Mouse (Mus musculus): Measurements from ENCODE around the gene Six1.

The Six1 gene

GRCm38 (mm10) chr12:73049520-73050225, 4.0 kb downstream of the Six1 start:
- no peak for DNase-seq (ENCODE audit: low read depth, low spot score)

GRCm38 (mm10) chr12:73048537-73048936, 5.2 kb downstream of the Six1 start:
- DNase-seq (ENCODE audit: low read depth, low spot score) = no peak

- no peak for DNase-seq (ENCODE audit: low read depth, low spot score)
These were observed 6.1 kb downstream of the Six1 start for GRCm38 (mm10) chr12:73047576-73047975.

GRCm38 (mm10) chr12:73046607-73047180, 7.0 kb downstream of the Six1 start:
- DNase-seq (ENCODE audit: low read depth, low spot score) = no peak

- DNase-seq (ENCODE audit: low read depth, low spot score) = no peak
These were observed 7.7 kb downstream of the Six1 start for GRCm38 (mm10) chr12:73045724-73046606.

- no peak for DNase-seq (ENCODE audit: low read depth, low spot score)
These were observed 8.5 kb downstream of the Six1 start for GRCm38 (mm10) chr12:73045046-73045723.

GRCm38 (mm10) chr12:73044221-73045045, 9.3 kb downstream of the Six1 start:
- no peak for DNase-seq (ENCODE audit: low read depth, low spot score)

GRCm38 (mm10) chr12:73043396-73044167, 10.1 kb downstream of the Six1 start:
- DNase-seq (ENCODE audit: low read depth, low spot score) = no peak

GRCm38 (mm10) chr12:73042903-73043302, 10.8 kb downstream of the Six1 start:
- DNase-seq (ENCODE audit: low read depth, low spot score) = no peak

GRCm38 (mm10) chr12:73042406-73042805, 11.3 kb downstream of the Six1 start:
- no peak for DNase-seq (ENCODE audit: low read depth, low spot score)

- DNase-seq (ENCODE audit: low read depth, low spot score) = no peak
These were observed 12.4 kb downstream of the Six1 start for GRCm38 (mm10) chr12:73041256-73041630.

GRCm38 (mm10) chr12:73040563-73041255, 13.0 kb downstream of the Six1 start:
- DNase-seq (ENCODE audit: low read depth, low spot score) = no peak

GRCm38 (mm10) chr12:73039939-73040562, 13.6 kb downstream of the Six1 start:
- DNase-seq (ENCODE audit: low read depth, low spot score) = no peak

GRCm38 (mm10) chr12:73038992-73039938, 14.4 kb downstream of the Six1 start:
- DNase-seq (ENCODE audit: low read depth, low spot score) = no peak

GRCm38 (mm10) chr12:73038441-73038991, 15.2 kb downstream of the Six1 start:
- DNase-seq (ENCODE audit: low read depth, low spot score) = no peak

- no peak for DNase-seq (ENCODE audit: low read depth, low spot score)
These were observed 16.1 kb downstream of the Six1 start for GRCm38 (mm10) chr12:73037385-73038160.
